Mouse (Mus musculus) spleen, adult 2 months (tissue): Measurements from ENCODE around the gene Nup62.

Experiments
- CTCF ChIP-seq: fragments of 200-500 bp; IDR thresholded peaks from 2 replicates; pipeline ENCODE4 v1.5.1; 2011; ENCODE audit warnings: mild to moderate bottlenecking, inconsistent platforms; ENCODE audit not compliant: insufficient read depth, insufficient read length, insufficient replicate concordance; ENCODE audit errors: extremely low read depth
- POLR2A ChIP-seq: fragments of 200-500 bp; IDR thresholded peaks from 2 replicates; pipeline ENCODE4 v1.6.1; 2011; ENCODE audit warnings: low read depth, low read length, inconsistent platforms

DNA sequence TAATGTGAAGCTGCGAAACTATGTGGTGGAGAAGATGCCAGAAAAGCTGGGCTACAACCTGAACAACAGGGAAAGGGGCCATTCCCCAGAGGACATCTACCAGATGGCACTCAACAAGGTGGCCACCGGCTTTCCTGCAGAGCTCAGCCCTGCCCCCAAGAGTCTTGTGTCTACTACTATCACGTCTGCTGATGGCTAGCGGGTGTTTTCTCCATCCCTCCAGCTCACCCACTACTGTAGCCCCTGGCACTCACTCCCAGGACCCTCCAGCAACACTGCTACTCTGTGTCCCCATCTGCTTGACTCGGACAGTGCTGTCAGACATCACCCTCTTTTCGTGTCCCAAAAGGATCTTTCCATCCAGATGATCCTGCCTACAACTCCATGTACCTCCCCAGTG lies 22.2 kb downstream of the Nup62 start:
- no peak for TF ChIP-seq CTCF
- no peak for TF ChIP-seq POLR2A
